Mouse (Mus musculus): Measurements from ENCODE around the gene Mucl2.
"Not testable (repeated sequence)": the region's sequence is repeated elsewhere in the genome, so short reads cannot be mapped to it uniquely, and the experiment has no call there.

Mucl2 gene

GRCm38 (mm10) chr15:103899212-103899611 lies at the start of gene Mucl2:
Gene Mucl2, minus strand, starts transcription at chr15:103899312.
- DNase-seq (ENCODE audit: low spot score in 2 of 2): no peak

DNA sequence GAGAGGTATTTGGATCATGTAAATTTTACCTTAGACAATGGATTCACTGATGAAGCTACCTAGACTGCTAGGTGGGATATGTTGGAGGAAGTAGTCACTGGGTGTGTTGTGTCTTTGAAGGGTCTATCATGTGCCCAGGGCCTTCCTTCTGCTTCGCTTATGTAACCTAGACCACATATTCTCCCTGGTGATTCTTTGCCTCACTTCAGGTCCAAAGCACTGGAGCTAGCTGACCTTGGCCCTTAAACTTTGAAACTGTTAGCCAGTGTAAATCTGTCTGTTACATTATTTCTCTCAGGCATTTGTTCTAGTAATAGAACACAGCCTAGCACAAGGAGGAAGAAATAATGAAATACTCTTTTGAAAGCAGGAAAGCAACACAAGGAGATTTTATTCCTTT lies 13.9 kb upstream of the Mucl2 start:
- DNase-seq (ENCODE audit: low spot score in 2 of 2): not testable (repeated sequence)

All from frontal cortex, postnatal 10 days (tissue).